Mouse (Mus musculus) hematopoietic stem cell, adult 5-6 weeks (primary cell): ENCODE results near the gene Crim1. TPM values are rescaled to one million over a fixed set of nuclear protein-coding genes. Genes with fewer than 3 reads are reported as not detected.
A peak's percentile ranks its signal among the peaks of the same experiment; 100 is the strongest.

Source experiments
- ATAC-seq, 2 experiments: fragments of 125-278 bp in 1 of 2; replicated peaks in 1 of 2; 2 replicates each; pipeline ENCODE4 v1.8.0; 2016 to 2017; ENCODE audit warnings: inconsistent platforms in 2 of 2, mild to moderate bottlenecking in 2 of 2, moderate number of reproducible peaks in 2 of 2, low read depth in 1 of 2, moderate TSS enrichment in 1 of 2; ENCODE audit not compliant: low FRiP score in 2 of 2, poor library complexity in 2 of 2, severe bottlenecking in 2 of 2, insufficient read depth in 1 of 2, low TSS enrichment in 1 of 2
- total RNA-seq: library from RNA; stranded (forward); fragments of 172-1452, 232-1000 nt; gene quantifications from 2 replicates; pipeline ENCODE4 v1.2.3, GENCODE M21; 2017

Crim1 gene
- total RNA-seq = 11.5 and 16.9 TPM in 2 replicates

- peak; percentile 35 to 49 for ATAC-seq
Observed at GRCm38 (mm10) chr17:78199626-78200560, at the start of gene Crim1. TSS of gene Crim1 (plus strand) at chr17:78200248.

GRCm38 (mm10) chr17:78151479-78152282, 48.4 kb upstream of the Crim1 start:
- no peak for ATAC-seq

- ATAC-seq = peak; percentile 91
Observed at GRCm38 (mm10) chr17:78163278-78163677, 36.8 kb upstream of the Crim1 start.

- ATAC-seq = peak; percentile 18 to 35; a peak in 2 of 4 replicates
Observed at GRCm38 (mm10) chr17:78163724-78164236, 36.3 kb upstream of the Crim1 start.

GRCm38 (mm10) chr17:78165855-78166254, 34.2 kb upstream of the Crim1 start:
- no peak for ATAC-seq

GRCm38 (mm10) chr17:78166566-78166965, 33.5 kb upstream of the Crim1 start:
- no peak for ATAC-seq

GRCm38 (mm10) chr17:78172371-78172770, 27.7 kb upstream of the Crim1 start:
- ATAC-seq = no peak

GRCm38 (mm10) chr17:78180766-78181165, 19.3 kb upstream of the Crim1 start:
- no peak for ATAC-seq

- ATAC-seq = no peak
Observed at GRCm38 (mm10) chr17:78196184-78196583, 3.9 kb upstream of the Crim1 start.

GRCm38 (mm10) chr17:78197111-78197510, 2.9 kb upstream of the Crim1 start:
- peak; percentile 42; a peak in 3 of 4 replicates for ATAC-seq

- ATAC-seq = no peak
Observed at GRCm38 (mm10) chr17:78198140-78198539, 1.9 kb upstream of the Crim1 start.

- ATAC-seq = no peak
Observed at GRCm38 (mm10) chr17:78198820-78199219, 1.2 kb upstream of the Crim1 start.

GRCm38 (mm10) chr17:78199231-78199625, 820 bp upstream of the Crim1 start:
- ATAC-seq = no peak

- ATAC-seq = peak; percentile 47 to 51
Observed at GRCm38 (mm10) chr17:78200561-78201220, 643 bp downstream of the Crim1 start.

- peak; percentile 33 to 41 for ATAC-seq
Observed at GRCm38 (mm10) chr17:78201221-78202058, 1.4 kb downstream of the Crim1 start.

- no peak for ATAC-seq
Observed at GRCm38 (mm10) chr17:78202221-78202620, 2.2 kb downstream of the Crim1 start.

- ATAC-seq = no peak
Observed at GRCm38 (mm10) chr17:78202756-78203155, 2.7 kb downstream of the Crim1 start.
